Mouse (Mus musculus): ENCODE results near the gene Mphosph6.

DNA sequence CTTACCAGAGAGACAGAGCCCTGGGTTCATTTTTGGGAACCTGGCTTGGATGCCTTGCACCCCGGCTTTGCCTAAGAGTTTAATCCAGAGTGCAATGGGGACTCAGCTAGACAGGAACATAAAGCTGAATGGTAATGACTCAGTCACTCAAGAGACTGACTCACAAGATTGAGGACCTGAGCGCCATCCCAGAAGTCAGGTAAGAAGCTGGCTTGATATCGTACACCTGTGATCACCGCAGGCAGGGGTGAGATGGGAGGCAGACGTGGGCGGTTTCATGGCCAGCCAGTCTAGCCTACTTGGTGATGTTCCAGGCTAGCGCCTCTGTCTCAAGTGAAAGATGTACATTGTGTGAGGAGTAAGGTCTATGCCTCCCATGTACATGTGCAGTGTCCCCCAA is 18.7 kb downstream of the Mphosph6 start:
- TF ChIP-seq CTCF (conservative IDR thresholded peaks at IDR 0.05; ENCODE audit: low read length) (no peak), NANOG (IDR thresholded peaks at IDR 0.05; ENCODE audit: borderline replicate concordance, low read length) (no peak), POU5F1 (IDR thresholded peaks at IDR 0.05; ENCODE audit: borderline replicate concordance, low read length) (no peak)
